Mouse (Mus musculus) embryonic facial prominence, embryonic 14.5 days (tissue): Measurements from ENCODE around the gene Hirip3. TPM values are rescaled to one million over a fixed set of nuclear protein-coding genes. Genes with fewer than 3 reads are reported as not detected.
A peak's percentile ranks its signal among the peaks of the same experiment; 100 is the strongest.

Source experiments
- ATAC-seq: fragments of 200-750 bp; cut with Nextera tagmentation; 2 replicates; pipeline ENCODE4 v1.8.0; 2017; ENCODE audit warnings: low read depth, moderate number of reproducible peaks, moderate TSS enrichment
- DNase-seq: peaks from one replicate; pipeline ENCODE4 v3.0.0-alpha.2; 2015; ENCODE audit warnings: low spot score
- H3K27ac ChIP-seq: fragments of 300-500 bp; sonication (generic); replicated peaks from 2 replicates; pipeline ENCODE4 v1.5.1; 2014; ENCODE audit warnings: low read depth, mild to moderate bottlenecking, low read length, moderate library complexity
- H3K27me3 ChIP-seq: fragments of 300-500 bp; sonication (generic); replicated peaks from 2 replicates; pipeline ENCODE4 v1.6.1; 2014; ENCODE audit warnings: low read length; ENCODE audit not compliant: control insufficient read depth, insufficient read depth
- H3K36me3 ChIP-seq: fragments of 300-500 bp; sonication (generic); 2 replicates; pipeline ENCODE4 v1.6.1; 2014; ENCODE audit warnings: low read length, mixed read lengths; ENCODE audit not compliant: control insufficient read depth, insufficient read depth
- H3K4me1 ChIP-seq: fragments of 300-500 bp; sonication (generic); 2 replicates; pipeline ENCODE4 v1.6.1; 2014; ENCODE audit warnings: antibody characterized with exemption, low read length; ENCODE audit not compliant: control insufficient read depth, insufficient read depth
- H3K4me2 ChIP-seq: fragments of 300-500 bp; sonication (generic); 2 replicates; pipeline ENCODE4 v1.6.1; 2014; ENCODE audit warnings: low read depth, mild to moderate bottlenecking, low read length, moderate library complexity, mixed read lengths
- H3K4me3 ChIP-seq: fragments of 300-500 bp; sonication (generic); 2 replicates; pipeline ENCODE4 v1.5.1; 2014; ENCODE audit warnings: low read depth, mild to moderate bottlenecking, low read length
- H3K9ac ChIP-seq: fragments of 300-500 bp; sonication (generic); 2 replicates; pipeline ENCODE4 v1.6.1; 2014; ENCODE audit warnings: low read depth, mild to moderate bottlenecking, low read length, moderate library complexity, mixed read lengths
- H3K9me3 ChIP-seq: fragments of 300-500 bp; sonication (generic); 2 replicates; pipeline ENCODE4 v1.6.1; 2016; ENCODE audit warnings: low read length; ENCODE audit not compliant: control insufficient read depth
- WGBS: fragments of 180-500 bp; shearing (Covaris S2); extraction: QIAGEN DNeasy Blood & Tissue Kit; methylation state at CpG from one replicate; pipeline ENCODE4 v1.1.7; 2014; 5-methylcytosine and 5-hydroxymethylcytosine counted together
- polyA plus RNA-seq: library from polyadenylated mRNA; unstranded; fragments of >200 nt; fragmentation: Nextera tagmentation; extraction: Ambion mirVana; gene quantifications from 2 replicates; pipeline ENCODE4 v1.2.1, GENCODE M21; 2014

Gene Hirip3
- polyA plus RNA-seq, 1 experiment from 2014 or later: 13.2 TPM

DNA sequence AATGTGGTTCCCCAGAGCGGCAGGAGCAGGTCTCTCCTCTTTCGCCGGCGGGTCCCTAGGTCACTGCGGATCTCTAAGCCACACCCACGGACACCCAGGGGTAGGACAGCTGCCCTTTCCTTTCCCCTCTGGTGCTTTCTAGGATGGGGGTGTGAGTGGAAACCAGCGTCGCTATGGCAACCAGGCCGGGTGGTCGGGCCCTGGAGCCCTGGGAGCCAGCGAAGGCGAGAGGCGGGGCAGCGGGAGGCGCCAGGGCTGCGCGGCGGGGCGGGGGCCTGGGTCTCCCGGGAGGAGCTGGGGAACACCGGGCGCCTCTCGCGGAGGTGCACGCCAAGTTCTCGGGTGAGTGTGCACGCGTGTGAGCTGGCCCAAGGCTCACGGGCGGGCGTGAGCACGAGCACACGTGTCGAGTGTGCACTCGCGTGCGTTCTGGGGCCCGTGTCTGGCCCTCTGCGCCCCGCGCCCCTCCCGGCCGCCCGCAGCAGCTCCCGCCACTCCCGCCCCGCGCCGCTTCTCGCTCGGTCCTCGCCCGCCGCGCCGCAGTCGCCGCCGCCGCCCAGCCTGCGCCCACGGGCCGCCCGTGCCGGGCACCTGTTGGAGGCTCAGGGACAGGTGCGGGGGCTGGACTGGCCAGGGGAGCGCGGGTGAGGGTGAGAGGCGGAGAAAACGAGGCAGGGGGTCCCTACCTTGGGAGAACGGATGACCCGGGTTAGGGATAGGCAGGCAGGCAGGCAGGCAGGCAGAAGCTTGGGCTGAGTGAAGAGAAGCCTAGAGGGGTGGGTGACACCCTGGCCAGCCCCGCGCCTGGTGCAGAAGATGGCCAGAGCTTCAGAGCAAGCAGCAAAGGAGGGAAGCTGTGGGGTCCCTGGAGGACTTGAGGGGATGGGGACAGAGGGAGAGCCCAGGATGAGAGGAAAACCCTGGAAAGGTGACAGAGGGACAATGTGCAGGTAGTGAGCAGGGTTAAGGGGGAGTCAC is 14.1 kb upstream of the Hirip3 start:
- Histone ChIP-seq H3K9me3 (no peaks in the 10 kb centered on the region), H3K4me1 (peaks cover 7% of the 10 kb centered on the region; the same call in 1 of the 2 replicates), H3K36me3 (peaks cover 12% of the 10 kb centered on the region), H3K4me3 (peak overlapping the region; percentile 57), H3K4me2 (peak overlapping the region; percentile 99), H3K9ac (peak overlapping the region; percentile 62), H3K27me3 (peaks cover 32% of the 10 kb centered on the region), H3K27ac (no peak overlapping the region)
- 1% methylated on average over 30 of the region's 74 CpGs for WGBS
- DNase-seq (peak; percentile 54), ATAC-seq (peak; percentile 66)

DNA sequence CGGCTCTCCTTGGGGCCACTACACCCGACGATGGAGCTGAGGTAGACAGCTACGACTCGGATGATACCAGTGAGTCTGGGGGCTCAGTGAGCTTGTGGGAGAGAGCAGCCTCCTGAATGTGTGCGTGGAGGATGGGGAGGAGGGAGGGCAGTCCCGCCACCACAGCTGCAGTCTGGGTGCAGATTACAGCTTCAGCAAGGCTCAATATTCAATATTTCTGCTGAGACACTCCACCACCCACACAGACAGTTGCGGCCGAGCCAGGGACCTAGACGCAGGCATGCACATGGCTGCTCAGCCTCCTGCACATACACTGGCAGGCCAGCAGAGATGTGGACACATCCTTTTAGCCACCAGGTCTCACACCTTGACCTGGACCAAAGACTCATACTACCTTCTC is 13.0 kb upstream of the Hirip3 start:
- no peak for ATAC-seq
- H3K4me2 ChIP-seq: peak overlapping the region; percentile 99
- peak overlapping the region; percentile 62; the same call in 1 of the 2 replicates for H3K9ac ChIP-seq
- no peak for DNase-seq
- peaks cover 7% of the 10 kb centered on the region; the same call in 1 of the 2 replicates for H3K4me1 ChIP-seq
- 13% methylated on average over 10 of the region's 10 CpGs for WGBS
- peaks cover 32% of the 10 kb centered on the region for H3K27me3 ChIP-seq
- no peaks in the 10 kb centered on the region for H3K9me3 ChIP-seq
- H3K36me3 ChIP-seq: peaks cover 23% of the 10 kb centered on the region
- H3K4me3 ChIP-seq: peak overlapping the region; percentile 57
- H3K27ac ChIP-seq: no peak overlapping the region

DNA sequence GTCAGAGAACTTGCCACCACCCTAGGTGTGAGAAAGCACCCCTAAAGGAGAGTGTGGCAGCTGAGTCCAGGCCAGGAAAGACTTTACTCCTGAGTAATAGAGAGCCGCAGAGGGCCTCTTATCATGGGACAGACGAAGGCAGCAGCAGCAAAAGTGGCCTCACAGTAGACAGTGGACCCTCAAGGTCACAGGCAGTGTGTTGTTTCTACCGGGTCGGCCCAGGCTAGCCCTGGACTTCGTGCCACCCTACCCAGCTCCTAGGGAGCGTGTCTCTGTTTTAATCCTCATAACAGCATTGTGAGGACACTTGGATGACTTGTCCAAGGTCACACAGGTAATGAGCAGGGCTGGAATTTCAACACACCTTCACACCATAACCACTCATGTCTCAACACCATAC is 11.6 kb upstream of the Hirip3 start:
- H3K9ac ChIP-seq: no peak overlapping the region
- WGBS: 91% methylated on average over 6 of the region's 6 CpGs
- no peaks in the 10 kb centered on the region for H3K9me3 ChIP-seq
- ATAC-seq (no peak), DNase-seq (no peak)
- H3K36me3 ChIP-seq: peaks cover 36% of the 10 kb centered on the region
- peaks cover 7% of the 10 kb centered on the region; the same call in 1 of the 2 replicates for H3K4me1 ChIP-seq
- no peak overlapping the region for H3K27ac ChIP-seq
- no peak overlapping the region for H3K4me3 ChIP-seq
- peaks cover 32% of the 10 kb centered on the region for H3K27me3 ChIP-seq
- H3K4me2 ChIP-seq: no peak overlapping the region

DNA sequence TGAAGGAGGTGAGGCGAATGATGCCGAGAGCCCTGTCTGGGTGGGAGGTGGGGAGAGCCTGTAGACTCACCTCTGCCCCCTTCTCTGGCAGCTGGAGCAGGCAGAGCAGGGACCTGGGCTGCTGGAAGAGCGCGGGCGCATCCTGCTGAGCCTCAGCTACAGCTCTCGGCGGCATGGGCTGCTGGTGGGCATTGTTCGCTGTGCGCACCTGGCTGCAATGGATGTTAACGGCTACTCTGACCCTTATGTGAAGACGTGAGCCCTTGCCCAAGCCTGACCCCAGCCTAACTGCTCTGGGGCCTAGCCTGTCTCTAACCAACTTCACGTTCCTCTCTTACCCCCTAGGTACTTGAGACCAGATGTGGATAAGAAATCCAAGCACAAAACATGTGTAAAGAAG is 10.6 kb upstream of the Hirip3 start:
- no peaks in the 10 kb centered on the region for H3K9me3 ChIP-seq
- H3K9ac ChIP-seq: 0 out of 2 replicates have a peak overlapping the region, but pooled peaks have one; percentile 5
- ATAC-seq (no peak; the same call in 1 of the 2 replicates), DNase-seq (no peak)
- H3K4me2 ChIP-seq: no peak overlapping the region
- H3K36me3 ChIP-seq: peaks cover 44% of the 10 kb centered on the region
- H3K4me1 ChIP-seq: peaks cover 7% of the 10 kb centered on the region; the same call in 1 of the 2 replicates
- 30% methylated on average over 10 of the region's 12 CpGs for WGBS
- H3K27ac ChIP-seq: no peak overlapping the region
- peaks cover 32% of the 10 kb centered on the region for H3K27me3 ChIP-seq
- no peak overlapping the region for H3K4me3 ChIP-seq

DNA sequence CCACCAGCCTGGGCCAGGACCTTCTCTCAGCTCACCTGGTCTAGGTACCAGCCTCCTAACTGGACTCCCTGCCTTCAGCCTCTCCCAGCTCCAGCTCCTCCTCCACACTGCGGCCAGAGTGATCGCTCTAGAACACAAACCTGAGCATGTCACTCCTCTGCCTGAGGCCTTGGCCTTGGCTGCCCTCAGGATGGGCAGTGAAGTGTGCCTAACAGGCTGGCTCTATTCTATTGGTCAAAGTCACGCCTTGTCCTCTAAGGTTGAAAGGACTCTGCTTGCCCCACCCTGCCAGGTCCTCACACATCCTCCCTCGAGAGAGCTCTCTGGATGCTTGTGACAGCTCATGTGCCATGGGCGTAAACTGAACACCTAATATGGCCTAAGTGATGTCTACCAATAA is 8.3 kb upstream of the Hirip3 start:
- no peak for DNase-seq
- no peaks in the 10 kb centered on the region for H3K9me3 ChIP-seq
- no peak overlapping the region for H3K4me2 ChIP-seq
- H3K4me3 ChIP-seq: no peak overlapping the region
- H3K4me1 ChIP-seq: peaks cover 2% of the 10 kb centered on the region; the same call in 1 of the 2 replicates
- no peak for ATAC-seq
- H3K9ac ChIP-seq: no peak overlapping the region
- WGBS: 88% methylated on average over 5 of the region's 5 CpGs
- peaks cover 16% of the 10 kb centered on the region for H3K27me3 ChIP-seq
- H3K36me3 ChIP-seq: peaks cover 65% of the 10 kb centered on the region
- no peak overlapping the region for H3K27ac ChIP-seq

DNA sequence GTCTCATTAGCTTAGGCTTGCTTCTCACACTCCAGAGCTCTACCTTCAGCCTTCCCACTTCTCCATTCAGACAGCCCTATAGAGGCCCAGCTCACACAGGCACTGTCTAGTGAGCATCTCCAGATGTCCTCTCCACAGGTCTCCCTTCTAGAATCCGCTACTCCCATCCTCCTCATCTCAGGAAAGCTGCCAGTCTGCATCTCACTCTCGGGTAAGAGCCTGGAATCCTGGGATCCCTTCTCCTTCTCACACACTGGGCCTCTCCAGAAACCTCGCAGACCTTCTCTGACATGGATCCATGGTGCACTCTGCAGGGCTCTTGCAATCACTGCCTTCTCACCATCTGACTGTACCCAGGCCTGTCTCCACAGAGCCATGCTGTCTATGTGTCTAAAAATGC is 6.1 kb upstream of the Hirip3 start:
- H3K4me2 ChIP-seq: no peak overlapping the region
- no peaks in the 10 kb centered on the region for H3K4me1 ChIP-seq
- no peak for DNase-seq
- H3K36me3 ChIP-seq: peaks cover 85% of the 10 kb centered on the region
- no peaks in the 10 kb centered on the region for H3K27me3 ChIP-seq
- H3K9ac ChIP-seq: no peak overlapping the region
- WGBS: 85% methylated on average over 3 of the region's 3 CpGs
- H3K27ac ChIP-seq: no peak overlapping the region
- no peaks in the 10 kb centered on the region for H3K9me3 ChIP-seq
- ATAC-seq: no peak
- no peak overlapping the region for H3K4me3 ChIP-seq

DNA sequence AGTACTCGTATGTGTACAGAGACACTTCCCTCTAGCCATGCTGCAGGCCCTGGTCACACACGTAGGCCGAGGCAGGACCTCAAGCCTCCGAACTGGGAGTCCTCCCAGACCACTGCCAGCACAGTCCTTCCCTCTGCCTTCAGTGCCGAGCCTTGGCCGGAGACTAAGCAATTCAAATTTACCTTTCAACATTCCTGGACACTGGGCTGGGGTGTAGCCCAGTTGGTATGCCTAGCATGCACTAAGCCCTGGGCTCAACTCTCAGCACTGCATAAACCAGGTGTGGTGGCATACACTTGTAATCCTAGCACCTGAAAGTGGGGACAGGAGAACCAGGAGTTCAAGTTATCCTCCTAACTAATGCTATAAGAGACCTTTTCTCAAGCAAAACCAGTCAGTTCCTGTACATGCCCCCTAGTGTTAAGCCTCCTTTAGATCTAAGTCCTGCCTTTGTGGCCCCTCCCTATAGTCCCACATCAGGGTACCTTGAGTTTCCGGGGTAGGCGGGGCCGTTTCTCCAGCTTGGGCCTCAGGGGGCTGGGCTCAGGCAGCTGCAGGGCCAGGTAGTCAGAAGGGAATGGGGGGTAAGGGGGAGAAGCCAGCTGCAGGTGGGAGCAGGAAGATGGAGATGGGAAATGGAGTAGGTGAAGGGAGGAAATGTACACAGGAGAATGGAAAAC is 4.9 kb upstream of the Hirip3 start:
- WGBS: 80% methylated on average over 9 of the region's 9 CpGs
- Histone ChIP-seq H3K27me3 (no peaks in the 10 kb centered on the region), H3K9me3 (no peaks in the 10 kb centered on the region), H3K36me3 (peaks cover 81% of the 10 kb centered on the region), H3K4me3 (no peak overlapping the region), H3K9ac (peak overlapping the region; percentile 14; the same call in 1 of the 2 replicates), H3K4me1 (no peaks in the 10 kb centered on the region), H3K27ac (no peak overlapping the region), H3K4me2 (no peak overlapping the region)
- ATAC-seq: peak; percentile 5; the same call in 1 of the 2 replicates
- peak; percentile 22 for DNase-seq

DNA sequence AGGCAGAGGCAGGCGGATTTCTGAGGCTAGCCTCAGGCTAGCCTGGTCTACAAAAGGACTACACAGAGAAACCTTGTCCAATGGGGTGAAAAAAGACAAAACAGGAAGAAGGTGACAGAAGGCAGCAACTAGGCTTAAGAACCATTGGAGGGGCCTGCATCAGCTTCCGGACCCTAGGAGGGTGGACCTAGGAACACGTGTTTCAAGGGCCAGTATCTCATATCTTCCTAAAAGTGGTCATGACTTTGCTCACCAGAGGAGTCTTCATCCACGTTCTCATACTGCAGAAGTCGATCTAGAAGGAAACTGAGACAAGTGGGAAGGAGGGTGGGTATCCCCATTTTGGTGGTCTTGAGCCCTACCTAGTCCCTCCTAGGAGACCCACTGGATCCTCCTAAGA is 785 bp upstream of the Hirip3 start:
- Histone ChIP-seq H3K4me3 (peak overlapping the region; percentile 76), H3K36me3 (peaks cover 66% of the 10 kb centered on the region), H3K9me3 (no peaks in the 10 kb centered on the region), H3K4me1 (peaks cover 11% of the 10 kb centered on the region), H3K9ac (peak overlapping the region; percentile 78), H3K27ac (peak overlapping the region; percentile 88; the same call in 1 of the 2 replicates), H3K4me2 (peak overlapping the region; percentile 93), H3K27me3 (no peaks in the 10 kb centered on the region)
- no peak for DNase-seq
- ATAC-seq: no peak
- WGBS: 74% methylated on average over 5 of the region's 5 CpGs
